Mouse (Mus musculus) heart, postnatal 25 days (tissue): Measurements from ENCODE around the gene Pheta2. TPM values are rescaled to one million over a fixed set of nuclear protein-coding genes. Genes with fewer than 3 reads are reported as not detected.

Source experiments
- microRNA-seq: library from miRNA; unstranded; fragments of <30 nt; microRNA quantifications from one replicate; pipeline ENCODE4 v1.2.0, GENCODE M21; 2022
- total RNA-seq, 2 experiments: library from RNA; stranded (reverse); gene quantifications; 2 replicates each; pipeline ENCODE4 v1.2.3; 2021

Gene Pheta2
- total RNA-seq, 2 experiments from 2014 or later = 0.70 to 1.4 TPM

Small RNA genes within 50 kb of the gene (microRNA-seq; reads per million reads assigned to microRNA genes)
- gene Mir7684 = not detected

Other genes starting within 250 kb of the Pheta2 start
- 1 to 10 TPM; 4.4 to 6.4 TPM for gene Ccdc134, start 211.0 kb upstream of the Pheta2 start, total RNA-seq
- 10 to 100 TPM; 20.5 to 21.8 TPM for gene Srebf2, start 191.8 kb upstream of the Pheta2 start, total RNA-seq
- gene Shisa8, start 126.1 kb upstream of the Pheta2 start, total RNA-seq = under 1 TPM; 0.13 to 0.20 TPM
- under 1 TPM in 1 of 2 experiments, not detected in 1; 0.36 TPM for gene Tnfrsf13c, start 114.6 kb upstream of the Pheta2 start, total RNA-seq
- gene Cenpm, start 94.2 kb upstream of the Pheta2 start, total RNA-seq = under 1 TPM; 0.36 to 0.78 TPM
- not detected for gene 1500009C09Rik, start 86.5 kb upstream of the Pheta2 start, total RNA-seq
- under 1 TPM; 0.31 to 0.87 TPM for gene Sept3, start 64.0 kb upstream of the Pheta2 start, total RNA-seq
- not detected for gene Wbp2nl, start 40.0 kb upstream of the Pheta2 start, total RNA-seq
- gene Naga, start within 50 bp of the Pheta2 start, total RNA-seq = 10 to 100 TPM; 32.0 to 33.3 TPM
- 100 to 1,000 TPM; 203 to 204 TPM for gene Smdt1, start within 50 bp of the Pheta2 start, total RNA-seq
- 100 to 1,000 TPM; 683 to 734 TPM for gene Ndufa6, start 15.4 kb downstream of the Pheta2 start, total RNA-seq
- 10 to 100 TPM; 21.5 to 25.4 TPM for gene Cyp2d22, start 41.3 kb downstream of the Pheta2 start, total RNA-seq
- under 1 TPM; 0.21 to 0.22 TPM for gene Cyp2d11, start 55.1 kb downstream of the Pheta2 start, total RNA-seq
- gene Cyp2d10, start 68.3 kb downstream of the Pheta2 start, total RNA-seq = not detected
- gene Cyp2d9, start 94.5 kb downstream of the Pheta2 start, total RNA-seq = not detected
- gene Cyp2d12, start 216.1 kb downstream of the Pheta2 start, total RNA-seq = not detected